Mouse (Mus musculus) ES-E14 (cell line): ENCODE results near the gene Epas1. TPM values are rescaled to one million over a fixed set of nuclear protein-coding genes. Genes with fewer than 3 reads are reported as not detected.

ENCODE experiments used
- DNase-seq: peaks from one replicate; pipeline ENCODE4 v3.0.0-alpha.2; 2013; ENCODE audit warnings: low read depth, low spot score
- H3K27ac ChIP-seq: 2 replicates; pipeline ENCODE4 v1.5.1; 2012; ENCODE audit warnings: low read depth, mild to moderate bottlenecking, low read length, moderate library complexity, mixed read lengths; ENCODE audit not compliant: poor library complexity, insufficient read depth, severe bottlenecking
- H3K36me3 ChIP-seq: 2 replicates; pipeline ENCODE4 v1.6.1; 2012; ENCODE audit warnings: mild to moderate bottlenecking, low read length, moderate library complexity, mixed read lengths; ENCODE audit not compliant: control insufficient read depth, poor library complexity, insufficient read depth, severe bottlenecking
- H3K4me1 ChIP-seq, 2 experiments: fragments of 150-350 bp in 1 of 2; sonication (generic) in 1 of 2; 2 replicates each; pipeline ENCODE4 v1.6.1; 2012; ENCODE audit warnings: low read length in 2 of 2, mild to moderate bottlenecking in 1 of 2, mixed read lengths in 1 of 2; ENCODE audit not compliant: control insufficient read depth in 2 of 2, insufficient read depth in 2 of 2, poor library complexity in 1 of 2
- H3K4me3 ChIP-seq, 2 experiments: fragments of 150-350 bp in 1 of 2; sonication (generic) in 1 of 2; 2 replicates each; pipeline ENCODE4 v1.5.1; 2012; ENCODE audit warnings: low read length in 2 of 2, low read depth in 1 of 2, mild to moderate bottlenecking in 1 of 2, mixed read lengths in 1 of 2; ENCODE audit not compliant: insufficient read depth in 1 of 2, poor library complexity in 1 of 2, severe bottlenecking in 1 of 2
- H3K9ac ChIP-seq: 2 replicates; pipeline ENCODE4 v1.6.1; 2012; ENCODE audit warnings: low read depth, mild to moderate bottlenecking, low read length, mixed read lengths; ENCODE audit not compliant: poor library complexity, insufficient read depth, severe bottlenecking
- H3K9me3 ChIP-seq: fragments of 150-350 bp; sonication (generic); 2 replicates; pipeline ENCODE4 v1.6.1; 2012; ENCODE audit warnings: low read depth, mild to moderate bottlenecking, low read length; ENCODE audit not compliant: control insufficient read depth, insufficient read depth
- CHD2 ChIP-seq: IDR thresholded peaks from 2 replicates; pipeline ENCODE4 v1.6.1; 2014; ENCODE audit warnings: mild to moderate bottlenecking, low read depth, low read length, inconsistent platforms
- HCFC1 ChIP-seq: IDR thresholded peaks from 2 replicates; pipeline ENCODE4 v1.6.1; 2012; ENCODE audit warnings: low read length, inconsistent platforms, borderline replicate concordance; ENCODE audit not compliant: insufficient read depth
- MAFK ChIP-seq: IDR thresholded peaks from 2 replicates; pipeline ENCODE4 v1.6.1; 2014; ENCODE audit warnings: mild to moderate bottlenecking, low read depth, low read length, inconsistent platforms; ENCODE audit not compliant: insufficient read depth
- ZC3H11A ChIP-seq: IDR thresholded peaks from 2 replicates; pipeline ENCODE4 v1.6.1; 2012; ENCODE audit warnings: low read depth, mild to moderate bottlenecking, inconsistent platforms, low read length, borderline replicate concordance
- ZNF384 ChIP-seq: IDR thresholded peaks from 2 replicates; pipeline ENCODE4 v1.6.1; 2012; ENCODE audit warnings: low read depth, low read length, inconsistent platforms
- in situ Hi-C, 2 experiments: fragments of 600-800 bp; cut with MboI; formaldehyde crosslinking; loops; one replicate each; pipeline ENCODE4 v1.15.1; 2025; ENCODE audit warnings: low sequenced_read_pairs in 2 of 2, inconsistent platforms in 1 of 2; ENCODE audit not compliant: unreplicated experiment in 2 of 2
- total RNA-seq: library from RNA; depleted of rRNA; stranded (reverse); fragments of 300-350 nt; gene quantifications from 2 replicates; pipeline ENCODE4 v1.2.3, GENCODE M21; 2012

Gene Epas1
- total RNA-seq, 1 experiment = 9.5 TPM

GRCm38 (mm10) chr17:86738477-86738876 lies 15.0 kb upstream of the Epas1 start:
- Histone ChIP-seq H3K4me3 (no peak overlapping the region), H3K9ac (no peak overlapping the region), H3K27ac (no peak overlapping the region), H3K36me3 (no peaks in the 10 kb centered on the region), H3K9me3 (no peaks in the 10 kb centered on the region), H3K4me1 (no peaks in the 10 kb centered on the region; a peak in 1 of 4 replicates)
- TF ChIP-seq CHD2 (no peak), MAFK (no peak), ZC3H11A (no peak), HCFC1 (no peak), ZNF384 (no peak)
- no peak for DNase-seq
- in situ Hi-C loops = no loop called here

GRCm38 (mm10) chr17:86743351-86743941 lies 10.1 kb upstream of the Epas1 start:
- TF ChIP-seq MAFK (no peak), HCFC1 (no peak), ZC3H11A (no peak), ZNF384 (no peak), CHD2 (no peak)
- DNase-seq = no peak
- no peak overlapping the region for H3K4me3 ChIP-seq
- no peaks in the 10 kb centered on the region for H3K9me3 ChIP-seq
- H3K9ac ChIP-seq = no peak overlapping the region
- no peak overlapping the region for H3K27ac ChIP-seq
- H3K36me3 ChIP-seq = no peaks in the 10 kb centered on the region
- in situ Hi-C loops = no loop called here
- H3K4me1 ChIP-seq = peaks cover 12% of the 10 kb centered on the region in 2 experiments

- in situ Hi-C loops = no loop called here
- H3K4me1 ChIP-seq = peaks cover 12 to 20% of the 10 kb centered on the region in 2 experiments
- no peaks in the 10 kb centered on the region for H3K36me3 ChIP-seq
- no peak overlapping the region for H3K9ac ChIP-seq
- H3K27ac ChIP-seq = peak overlapping the region; percentile 0; the same call in 1 of the 2 replicates
- no peak for TF ChIP-seq ZNF384
- no peak for TF ChIP-seq ZC3H11A
- TF ChIP-seq CHD2 = no peak
- no peak for TF ChIP-seq MAFK
- TF ChIP-seq HCFC1 = no peak
- no peak overlapping the region for H3K4me3 ChIP-seq
- no peak for DNase-seq
- no peaks in the 10 kb centered on the region for H3K9me3 ChIP-seq
Measured at GRCm38 (mm10) chr17:86744943-86745342, 8.6 kb upstream of the Epas1 start.

GRCm38 (mm10) chr17:86751373-86751871 lies 2.1 kb upstream of the Epas1 start:
- no peak for DNase-seq
- TF ChIP-seq ZNF384 (peak; percentile 97), HCFC1 (no peak), ZC3H11A (no peak)
- H3K9me3 ChIP-seq = no peaks in the 10 kb centered on the region
- H3K27ac ChIP-seq = peak overlapping the region; percentile 79; the same call in 1 of the 2 replicates
- H3K4me1 ChIP-seq = peaks cover 8 to 21% of the 10 kb centered on the region in 2 experiments
- H3K4me3 ChIP-seq = peak overlapping the region in 1 of 2 experiments; percentile 28; a peak in 2 of 4 replicates
- H3K36me3 ChIP-seq = no peaks in the 10 kb centered on the region
- no peak overlapping the region; the same call in 1 of the 2 replicates for H3K9ac ChIP-seq
- in situ Hi-C loops = no loop called here
